Mouse (Mus musculus) heart, postnatal 0 days (tissue): Measurements from ENCODE around the gene Coro1a. TPM values are rescaled to one million over a fixed set of nuclear protein-coding genes. Genes with fewer than 3 reads are reported as not detected.

Source experiments
- ATAC-seq: fragments of 200-750 bp; cut with Nextera tagmentation; 2 replicates; pipeline ENCODE4 v1.8.0; 2017; ENCODE audit warnings: low read depth, moderate number of reproducible peaks, moderate library complexity; ENCODE audit not compliant: insufficient read depth
- DNase-seq: peaks from one replicate; pipeline ENCODE4 v3.0.0-alpha.2; 2016; ENCODE audit warnings: low spot score
- H3K27ac ChIP-seq: fragments of 300-500 bp; sonication (generic); 2 replicates; pipeline ENCODE4 v1.5.1; 2014; ENCODE audit warnings: low read depth, mild to moderate bottlenecking
- H3K27me3 ChIP-seq: fragments of 300-500 bp; sonication (generic); 2 replicates; pipeline ENCODE4 v1.6.1; 2014; ENCODE audit warnings: low read length, mixed read lengths; ENCODE audit not compliant: control insufficient read depth, insufficient read depth
- H3K36me3 ChIP-seq: fragments of 300-500 bp; sonication (generic); replicated peaks from 2 replicates; pipeline ENCODE4 v1.6.1; 2014; ENCODE audit warnings: low read length, mixed read lengths; ENCODE audit not compliant: control insufficient read depth, insufficient read depth
- H3K4me1 ChIP-seq: fragments of 300-500 bp; sonication (generic); 2 replicates; pipeline ENCODE4 v1.6.1; 2014; ENCODE audit warnings: antibody characterized with exemption; ENCODE audit not compliant: control insufficient read depth, insufficient read depth
- H3K4me2 ChIP-seq: fragments of 300-500 bp; sonication (generic); 2 replicates; pipeline ENCODE4 v1.6.1; 2014; ENCODE audit warnings: low read depth, mild to moderate bottlenecking, low read length, moderate library complexity
- H3K4me3 ChIP-seq: fragments of 300-500 bp; sonication (generic); 2 replicates; pipeline ENCODE4 v1.5.1; 2014; ENCODE audit warnings: low read depth, low read length
- H3K9ac ChIP-seq: fragments of 300-500 bp; sonication (generic); replicated peaks from 2 replicates; pipeline ENCODE4 v1.6.1; 2014; ENCODE audit warnings: low read depth, low read length, mixed read lengths
- H3K9me3 ChIP-seq: fragments of 300-500 bp; sonication (generic); replicated peaks from 2 replicates; pipeline ENCODE4 v1.6.1; 2016; ENCODE audit warnings: low read length; ENCODE audit not compliant: control insufficient read depth
- CTCF ChIP-seq: IDR thresholded peaks from 2 replicates; pipeline ENCODE4 v1.5.1; 2016; ENCODE audit warnings: antibody characterized with exemption, control low read depth, low read depth
- EP300 ChIP-seq: IDR thresholded peaks from 2 replicates; pipeline ENCODE4 v1.6.1; 2016; ENCODE audit warnings: antibody characterized with exemption, low read depth
- WGBS: fragments of 180-500 bp; shearing (Covaris S2); extraction: QIAGEN DNeasy Blood & Tissue Kit; methylation state at CpG from one replicate; pipeline ENCODE4 v1.1.7; 2014; 5-methylcytosine and 5-hydroxymethylcytosine counted together
- polyA plus RNA-seq: library from polyadenylated mRNA; unstranded; fragments of >200 nt; fragmentation: Nextera tagmentation; extraction: Ambion mirVana; gene quantifications from 2 replicates; pipeline ENCODE4 v1.2.1, GENCODE M21; 2015
- total RNA-seq: library from RNA; depleted of rRNA; stranded (reverse); fragments of >200 nt; gene quantifications from 2 replicates; pipeline ENCODE4 v1.2.3, GENCODE M21; 2014; ENCODE audit warnings: low replicate concordance

Gene Coro1a
- total and polyA plus RNA-seq, 2 experiments from 2014 or later: 8.5 to 14.8 TPM

GRCm38 (mm10) chr7:126746066-126746465, 38.5 kb upstream of the Coro1a start:
- no peak for DNase-seq
- WGBS: 58% methylated on average over 12 of the region's 12 CpGs
- H3K4me2 ChIP-seq: no peak overlapping the region

DNA sequence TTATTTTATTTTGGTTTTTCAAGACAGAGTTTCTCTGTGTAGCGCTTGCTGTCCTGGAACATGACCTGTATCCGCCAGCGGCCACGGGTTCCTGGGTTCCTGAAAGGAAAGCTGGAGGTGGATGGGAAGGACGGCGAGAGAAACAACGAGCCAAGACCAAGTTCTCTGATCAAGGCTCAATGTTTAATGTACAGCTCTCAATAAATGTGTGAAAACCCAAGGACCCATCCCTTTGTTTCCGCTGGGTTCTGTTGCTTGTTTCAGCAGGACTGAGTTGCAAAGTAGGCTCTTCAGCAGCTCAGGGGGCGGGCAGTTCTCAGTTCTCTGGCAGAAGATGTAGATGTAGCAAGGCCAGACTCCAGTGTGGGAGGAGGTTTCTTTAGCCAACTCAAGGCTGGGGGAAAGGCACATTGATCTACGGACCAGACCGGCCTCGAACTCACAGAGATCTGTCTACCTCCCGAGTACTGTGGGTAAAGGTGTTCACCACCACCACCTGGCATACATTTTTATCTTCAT, 34.4 kb upstream of the Coro1a start:
- DNase-seq: no peak
- 84% methylated on average over 13 of the region's 13 CpGs for WGBS
- no peak for ATAC-seq

More at GRCm38 (mm10) chr7:126746066-126746465, 38.5 kb upstream of the Coro1a start:
- no peak overlapping the region for H3K4me3 ChIP-seq
- no peaks in the 10 kb centered on the region for H3K4me1 ChIP-seq
- H3K9ac ChIP-seq: no peak overlapping the region
- TF ChIP-seq EP300: no peak
- TF ChIP-seq CTCF: no peak
- no peaks in the 10 kb centered on the region for H3K9me3 ChIP-seq
- no peak for ATAC-seq
- H3K36me3 ChIP-seq: no peaks in the 10 kb centered on the region
- H3K27ac ChIP-seq: no peak overlapping the region
- H3K27me3 ChIP-seq: no peaks in the 10 kb centered on the region

GRCm38 (mm10) chr7:126741452-126741851, 33.9 kb upstream of the Coro1a start:
- Histone ChIP-seq H3K4me3 (no peak overlapping the region), H3K27me3 (no peaks in the 10 kb centered on the region), H3K4me2 (no peak overlapping the region), H3K4me1 (no peaks in the 10 kb centered on the region), H3K36me3 (no peaks in the 10 kb centered on the region), H3K9me3 (no peaks in the 10 kb centered on the region), H3K27ac (no peak overlapping the region), H3K9ac (no peak overlapping the region)
- 78% methylated on average over 5 of the region's 5 CpGs for WGBS
- ATAC-seq (no peak), DNase-seq (no peak)
- no peak for TF ChIP-seq CTCF

More for the DNA sequence above, 34.4 kb upstream of the Coro1a start:
- Histone ChIP-seq H3K4me3 (no peak overlapping the region), H3K27me3 (no peaks in the 10 kb centered on the region), H3K36me3 (no peaks in the 10 kb centered on the region), H3K9ac (no peak overlapping the region), H3K4me2 (no peak overlapping the region), H3K4me1 (no peaks in the 10 kb centered on the region), H3K27ac (no peak overlapping the region), H3K9me3 (no peaks in the 10 kb centered on the region)
- no peak for TF ChIP-seq CTCF
- no peak for TF ChIP-seq EP300

DNA sequence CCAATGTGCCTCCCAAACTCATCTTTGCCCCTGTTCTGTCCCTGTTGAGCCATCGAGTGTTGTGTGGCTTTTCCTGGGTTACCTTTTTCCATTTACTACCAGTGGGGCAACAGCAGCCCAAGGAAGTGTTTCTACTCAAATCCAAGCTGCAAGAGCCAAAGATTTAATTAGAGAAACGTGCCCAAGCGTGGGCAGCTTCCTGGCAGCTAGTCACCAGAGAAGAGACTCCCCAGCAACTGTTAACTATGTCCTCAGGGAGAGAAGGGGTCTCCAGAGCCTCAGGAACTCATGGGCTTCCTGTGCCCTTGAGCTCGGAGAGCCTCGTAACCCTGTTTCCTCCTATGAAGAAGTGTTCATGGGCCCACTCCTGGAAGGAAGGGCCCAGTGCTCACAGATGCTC, 33.4 kb upstream of the Coro1a start:
- H3K27me3 ChIP-seq: no peaks in the 10 kb centered on the region
- DNase-seq (no peak), ATAC-seq (no peak)
- 52% methylated on average over 5 of the region's 5 CpGs for WGBS
- H3K4me2 ChIP-seq: no peak overlapping the region
- H3K9me3 ChIP-seq: no peaks in the 10 kb centered on the region
- H3K4me1 ChIP-seq: no peaks in the 10 kb centered on the region
- no peak for TF ChIP-seq EP300
- TF ChIP-seq CTCF: no peak
- H3K36me3 ChIP-seq: no peaks in the 10 kb centered on the region
- H3K9ac ChIP-seq: no peak overlapping the region
- no peak overlapping the region for H3K27ac ChIP-seq
- H3K4me3 ChIP-seq: no peak overlapping the region

DNA sequence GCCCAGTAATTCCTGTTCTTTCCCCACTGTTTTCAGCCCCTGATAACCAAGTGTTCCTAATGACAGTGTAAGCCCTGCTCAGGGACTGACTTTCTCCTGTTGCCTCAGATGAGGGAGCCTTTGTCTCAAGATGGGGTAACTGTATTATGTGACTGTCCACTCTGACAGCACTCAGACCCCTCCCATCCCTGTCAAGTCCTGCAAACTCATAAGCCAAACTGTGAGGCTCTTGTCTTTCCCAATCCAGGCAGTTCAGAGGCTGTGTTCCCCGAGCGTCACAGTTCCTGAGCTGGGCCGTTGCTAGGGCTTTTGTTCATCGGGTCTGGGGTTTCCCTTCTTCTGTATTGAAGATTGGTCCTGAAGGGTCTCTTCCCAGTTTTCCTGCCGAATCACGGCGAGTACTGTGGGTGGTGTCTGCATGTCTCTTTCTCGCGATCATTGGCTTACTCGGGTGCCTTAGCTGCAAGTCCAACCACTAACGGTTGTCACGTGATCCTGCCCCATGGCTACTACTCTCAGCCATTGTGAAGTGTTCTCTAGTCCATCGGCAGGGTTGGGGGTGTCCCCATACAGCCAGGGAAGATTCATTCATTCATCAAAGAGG, 32.6 kb upstream of the Coro1a start:
- WGBS: 80% methylated on average over 13 of the region's 13 CpGs
- Histone ChIP-seq H3K36me3 (no peaks in the 10 kb centered on the region), H3K4me3 (no peak overlapping the region), H3K9me3 (no peaks in the 10 kb centered on the region), H3K4me2 (no peak overlapping the region), H3K27me3 (no peaks in the 10 kb centered on the region), H3K27ac (no peak overlapping the region), H3K4me1 (no peaks in the 10 kb centered on the region), H3K9ac (no peak overlapping the region)
- no peak for TF ChIP-seq EP300
- no peak for TF ChIP-seq CTCF
- ATAC-seq (no peak), DNase-seq (no peak)

DNA sequence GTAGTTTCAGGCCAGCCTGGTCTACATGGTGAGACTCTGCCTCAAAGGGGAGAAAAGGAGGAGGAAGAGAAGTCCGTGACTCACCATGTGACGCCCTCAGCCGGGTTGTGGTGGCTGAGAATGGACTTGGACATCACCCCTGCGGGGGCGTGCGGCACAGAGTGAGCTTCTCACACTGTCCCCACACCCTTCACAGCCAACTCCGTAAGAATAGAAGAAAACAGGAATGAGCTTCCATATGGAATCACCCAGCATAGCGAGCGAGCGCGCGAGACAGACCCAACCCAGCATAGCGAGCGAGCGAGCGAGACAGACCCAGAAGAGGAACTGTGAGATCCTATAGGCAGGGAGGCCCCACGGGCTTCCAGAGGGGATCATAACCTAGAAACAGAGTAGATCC, 32.0 kb upstream of the Coro1a start:
- Histone ChIP-seq H3K9me3 (no peaks in the 10 kb centered on the region), H3K36me3 (no peaks in the 10 kb centered on the region), H3K4me2 (no peak overlapping the region), H3K27me3 (no peaks in the 10 kb centered on the region), H3K9ac (no peak overlapping the region), H3K27ac (no peak overlapping the region), H3K4me1 (no peaks in the 10 kb centered on the region), H3K4me3 (no peak overlapping the region)
- no peak for ATAC-seq
- TF ChIP-seq CTCF (no peak), EP300 (no peak)
- no peak for DNase-seq
- WGBS: 79% methylated on average over 17 of the region's 17 CpGs
